Mouse (Mus musculus) forebrain, embryonic 11.5 days (tissue): ENCODE results near the gene Ccdc159. TPM values are rescaled to one million over a fixed set of nuclear protein-coding genes. Genes with fewer than 3 reads are reported as not detected.

Experiments
- ATAC-seq: fragments of 200-750 bp; cut with Nextera tagmentation; replicated peaks from 2 replicates; pipeline ENCODE4 v1.8.0; 2017; ENCODE audit warnings: moderate TSS enrichment; ENCODE audit not compliant: low FRiP score
- DNase-seq: peaks from one replicate; pipeline ENCODE4 v3.0.0-alpha.2; 2017; ENCODE audit warnings: low spot score
- H3K27ac ChIP-seq: fragments of 300-500 bp; sonication (generic); 2 replicates; pipeline ENCODE4 v1.5.1; 2014; ENCODE audit warnings: low read depth, low read length
- H3K27me3 ChIP-seq: fragments of 300-500 bp; sonication (generic); 2 replicates; pipeline ENCODE4 v1.6.1; 2014; ENCODE audit warnings: mild to moderate bottlenecking, low read length, mixed read lengths; ENCODE audit not compliant: control insufficient read depth, insufficient read depth
- H3K36me3 ChIP-seq: fragments of 300-500 bp; sonication (generic); 2 replicates; pipeline ENCODE4 v1.6.1; 2014; ENCODE audit warnings: mild to moderate bottlenecking, low read length, moderate library complexity, mixed read lengths; ENCODE audit not compliant: control insufficient read depth, insufficient read depth
- H3K4me1 ChIP-seq: fragments of 300-500 bp; sonication (generic); replicated peaks from 2 replicates; pipeline ENCODE4 v1.6.1; 2014; ENCODE audit warnings: low read length, mixed read lengths; ENCODE audit not compliant: control insufficient read depth, insufficient read depth
- H3K4me2 ChIP-seq: fragments of 300-500 bp; sonication (generic); 2 replicates; pipeline ENCODE4 v1.6.1; 2014; ENCODE audit warnings: low read depth, mild to moderate bottlenecking, low read length, moderate library complexity, mixed read lengths; ENCODE audit not compliant: severe bottlenecking
- H3K4me3 ChIP-seq: fragments of 300-500 bp; sonication (generic); 2 replicates; pipeline ENCODE4 v1.5.1; 2014; ENCODE audit warnings: low read depth, low read length
- H3K9ac ChIP-seq: fragments of 300-500 bp; sonication (generic); 2 replicates; pipeline ENCODE4 v1.6.1; 2014; ENCODE audit warnings: low read length
- H3K9me3 ChIP-seq: fragments of 300-500 bp; sonication (generic); 2 replicates; pipeline ENCODE4 v1.6.1; 2016; ENCODE audit warnings: low read length, mixed read lengths; ENCODE audit not compliant: control insufficient read depth
- WGBS: fragments of 180-500 bp; shearing (Covaris S2); extraction: QIAGEN DNeasy Blood & Tissue Kit; methylation state at CpG from one replicate; pipeline ENCODE4 v1.1.7; 2014; 5-methylcytosine and 5-hydroxymethylcytosine counted together
- polyA plus RNA-seq: library from polyadenylated mRNA; unstranded; fragments of >200 nt; fragmentation: Nextera tagmentation; extraction: Ambion mirVana; gene quantifications from 2 replicates; pipeline ENCODE4 v1.2.1, GENCODE M21; 2014

Ccdc159 gene
- polyA plus RNA-seq: 4.4 and 4.5 TPM in 2 replicates

DNA sequence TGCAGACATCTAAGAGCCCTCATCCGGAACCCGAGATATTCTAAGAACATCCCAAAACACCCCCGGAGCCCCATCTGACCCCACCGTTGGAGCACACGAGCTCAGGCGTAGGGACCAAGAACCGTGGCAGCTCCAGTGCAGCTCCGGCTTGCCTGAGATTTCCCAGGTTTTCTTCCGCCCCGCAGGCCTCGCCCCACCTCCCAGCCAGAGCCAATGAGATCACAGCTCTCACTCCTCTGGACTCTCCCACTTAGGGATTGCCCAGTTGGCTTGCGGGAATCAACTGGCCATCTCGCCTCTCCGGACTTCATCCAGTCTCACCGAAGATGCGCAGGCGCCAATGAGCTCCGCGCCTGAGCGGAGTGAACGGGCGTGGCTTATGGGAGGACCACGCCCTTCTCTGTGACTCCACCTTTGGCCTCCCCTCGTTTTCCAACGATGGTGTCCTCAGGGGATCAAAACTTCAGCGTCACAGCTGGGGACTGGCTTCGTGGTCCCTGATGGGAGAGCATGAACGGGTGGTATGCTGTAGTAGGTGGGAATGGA, at the start of gene Ccdc159, which contains the start of gene Tmem205:
Gene Ccdc159, plus strand, starts transcription at position 264 of the 546 bp plus-strand sequence.
Gene Tmem205, minus strand, starts transcription at position 349 of the 546 bp plus-strand sequence.
- Histone ChIP-seq H3K9me3 (no peaks in the 10 kb centered on the region), H3K4me2 (peak within 1 kb of the TSS; percentile 50), H3K9ac (peak within 1 kb of the TSS; percentile 70), H3K4me1 (peaks cover 6% of the 10 kb centered on the region; the same call in 1 of the 2 replicates), H3K27me3 (no peaks in the 10 kb centered on the region), H3K27ac (peak within 1 kb of the TSS; percentile 53; the same call in 1 of the 2 replicates), H3K36me3 (no peaks in the 10 kb centered on the region), H3K4me3 (peak within 1 kb of the TSS; percentile 49)
- ATAC-seq (peak; percentile 98), DNase-seq (peak; percentile 94)
- WGBS: under 1% methylated on average over 28 of the region's 28 CpGs

DNA sequence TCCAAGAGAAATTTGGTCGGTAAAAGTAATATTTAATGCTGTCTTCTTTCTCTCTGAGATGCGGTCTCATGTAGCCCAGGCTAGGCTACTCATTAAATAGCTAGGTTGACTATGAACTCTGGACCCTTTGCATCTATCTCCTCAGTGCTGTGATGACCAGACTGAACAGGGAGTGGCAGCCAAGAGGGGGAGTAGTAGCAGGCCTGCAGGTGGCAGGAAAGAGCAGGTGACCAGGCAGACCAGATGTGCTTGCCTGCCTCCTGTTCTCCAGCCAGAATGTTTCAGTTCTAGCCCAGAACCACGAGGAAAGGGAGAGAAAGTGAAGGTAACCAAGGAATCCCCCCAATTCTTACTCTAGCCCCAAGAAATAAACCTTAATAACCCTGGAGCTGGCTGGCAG, 38.0 kb upstream of the Ccdc159 start:
- H3K36me3 ChIP-seq: no peaks in the 10 kb centered on the region
- no peaks in the 10 kb centered on the region for H3K27me3 ChIP-seq
- no peak overlapping the region for H3K4me3 ChIP-seq
- H3K4me1 ChIP-seq: no peaks in the 10 kb centered on the region
- no peak for DNase-seq
- no peak overlapping the region for H3K4me2 ChIP-seq
- WGBS: 68% methylated on average over 3 of the region's 3 CpGs
- no peak for ATAC-seq
- no peak overlapping the region for H3K9ac ChIP-seq
- H3K9me3 ChIP-seq: no peaks in the 10 kb centered on the region
- no peak overlapping the region for H3K27ac ChIP-seq

DNA sequence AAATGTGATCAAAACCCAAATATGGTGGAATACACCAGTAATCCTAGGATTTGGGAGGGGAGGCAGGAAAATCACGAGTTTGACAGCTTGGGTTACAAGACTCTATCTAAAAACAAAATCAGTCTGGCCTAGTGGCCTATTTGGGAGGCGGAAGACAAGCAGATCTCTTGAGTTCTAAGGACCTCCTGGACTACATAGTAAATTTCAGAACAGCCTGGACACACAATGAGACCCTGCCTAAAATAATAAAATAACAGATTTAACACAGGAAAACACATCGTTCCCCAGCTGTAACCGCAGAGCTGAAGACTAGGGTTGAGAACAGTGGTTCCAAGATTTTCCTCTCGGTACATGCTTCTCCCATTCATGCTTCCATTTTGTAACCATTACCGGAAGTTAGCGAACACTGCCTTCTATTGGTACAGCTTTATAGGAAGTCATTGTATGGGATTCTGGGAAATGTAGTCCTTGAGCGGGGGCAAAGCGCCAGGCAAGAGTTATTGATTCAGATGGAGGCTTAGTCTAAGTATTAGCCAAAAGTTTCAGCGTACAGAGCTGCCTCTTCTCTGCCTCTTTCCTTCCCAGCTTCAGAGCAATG, 25.9 kb upstream of the Ccdc159 start:
- no peaks in the 10 kb centered on the region for H3K9me3 ChIP-seq
- DNase-seq: no peak
- 20% methylated on average over 10 of the region's 10 CpGs for WGBS
- H3K27ac ChIP-seq: no peak overlapping the region
- H3K36me3 ChIP-seq: no peaks in the 10 kb centered on the region
- peak overlapping the region; percentile 32; the same call in 1 of the 2 replicates for H3K9ac ChIP-seq
- H3K4me1 ChIP-seq: no peaks in the 10 kb centered on the region
- H3K4me3 ChIP-seq: peak overlapping the region; percentile 36
- no peaks in the 10 kb centered on the region for H3K27me3 ChIP-seq
- peak; percentile 84 for ATAC-seq
- H3K4me2 ChIP-seq: peak overlapping the region; percentile 53

DNA sequence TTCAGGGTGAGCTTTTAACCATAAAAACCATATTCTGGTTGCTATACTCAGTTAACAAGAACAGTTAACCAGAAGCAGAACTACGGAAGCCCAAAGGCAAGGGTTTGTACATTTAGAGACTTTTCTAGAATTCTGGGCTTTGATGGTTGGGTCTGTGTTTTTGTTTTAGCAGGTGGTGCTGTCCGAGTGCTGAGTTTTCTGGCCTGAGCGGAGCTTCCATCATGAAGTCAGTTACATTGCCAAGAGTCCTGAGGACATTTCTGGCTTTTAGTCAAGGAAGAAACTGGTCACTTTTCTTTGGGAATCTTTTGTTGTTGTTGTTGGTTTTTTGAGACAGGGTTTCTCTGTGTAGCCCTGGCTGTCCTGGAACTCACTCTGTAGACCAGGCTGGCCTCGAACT, 23.2 kb upstream of the Ccdc159 start:
- Histone ChIP-seq H3K4me1 (no peaks in the 10 kb centered on the region), H3K4me3 (no peak overlapping the region), H3K27ac (no peak overlapping the region), H3K36me3 (no peaks in the 10 kb centered on the region), H3K9ac (no peak overlapping the region), H3K27me3 (no peaks in the 10 kb centered on the region), H3K9me3 (no peaks in the 10 kb centered on the region), H3K4me2 (no peak overlapping the region)
- DNase-seq (no peak), ATAC-seq (no peak)
- WGBS: 87% methylated on average over 4 of the region's 4 CpGs

DNA sequence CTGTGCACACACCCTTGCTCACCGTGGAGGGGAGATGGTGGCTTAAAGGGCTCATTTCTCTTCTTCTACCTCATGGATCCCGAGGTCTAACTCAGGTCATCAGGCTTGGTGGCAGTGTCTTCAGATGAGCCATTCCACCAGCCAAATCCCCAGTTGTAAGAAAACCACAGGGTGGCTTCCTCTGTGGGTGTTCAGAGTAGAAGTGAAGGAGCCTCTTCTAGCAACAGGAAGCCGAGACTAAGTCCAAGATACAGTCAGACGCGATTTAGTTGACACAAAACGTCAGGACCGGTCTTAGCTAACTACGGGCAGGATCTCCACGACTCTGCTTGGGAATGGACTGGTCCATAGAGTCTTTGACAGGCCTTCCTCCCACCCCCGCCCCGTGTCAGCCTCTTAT, 19.1 kb upstream of the Ccdc159 start:
- H3K4me3 ChIP-seq: no peak overlapping the region
- ATAC-seq: no peak
- H3K36me3 ChIP-seq: no peaks in the 10 kb centered on the region
- H3K9ac ChIP-seq: no peak overlapping the region
- H3K27ac ChIP-seq: no peak overlapping the region
- WGBS: 86% methylated on average over 11 of the region's 11 CpGs
- H3K27me3 ChIP-seq: no peaks in the 10 kb centered on the region
- no peak overlapping the region for H3K4me2 ChIP-seq
- H3K4me1 ChIP-seq: no peaks in the 10 kb centered on the region
- no peaks in the 10 kb centered on the region for H3K9me3 ChIP-seq
- no peak for DNase-seq

GRCm38 (mm10) chr9:21909474-21910223, 17.6 kb upstream of the Ccdc159 start:
- H3K36me3 ChIP-seq: no peaks in the 10 kb centered on the region
- no peak for ATAC-seq
- no peaks in the 10 kb centered on the region for H3K27me3 ChIP-seq
- no peaks in the 10 kb centered on the region for H3K4me1 ChIP-seq
- no peaks in the 10 kb centered on the region for H3K9me3 ChIP-seq
- H3K27ac ChIP-seq: no peak overlapping the region
- 82% methylated on average over 10 of the region's 10 CpGs for WGBS
- DNase-seq: no peak
- H3K4me2 ChIP-seq: no peak overlapping the region
- H3K4me3 ChIP-seq: no peak overlapping the region
- no peak overlapping the region for H3K9ac ChIP-seq

- Histone ChIP-seq H3K4me3 (peak overlapping the region; percentile 57; the same call in 1 of the 2 replicates), H3K9ac (peak overlapping the region; percentile 65; the same call in 1 of the 2 replicates), H3K4me1 (0 out of 2 replicates have a peak, but pooled peaks cover 2% of the 10 kb centered on the region), H3K4me2 (peak overlapping the region; percentile 94), H3K36me3 (no peaks in the 10 kb centered on the region), H3K27ac (no peak overlapping the region), H3K9me3 (no peaks in the 10 kb centered on the region), H3K27me3 (peaks cover 8% of the 10 kb centered on the region; the same call in 1 of the 2 replicates)
- no peak for DNase-seq
- no peak for ATAC-seq
- 67% methylated on average over 3 of the region's 3 CpGs for WGBS
Measured at GRCm38 (mm10) chr9:21916851-21917492, 10.3 kb upstream of the Ccdc159 start.

- no peak for DNase-seq
- 2% methylated on average over 35 of the region's 35 CpGs for WGBS
- no peak overlapping the region for H3K27ac ChIP-seq
- no peak for ATAC-seq
- peak overlapping the region; percentile 94 for H3K4me2 ChIP-seq
- 0 out of 2 replicates have a peak, but pooled peaks cover 2% of the 10 kb centered on the region for H3K4me1 ChIP-seq
- peaks cover 8% of the 10 kb centered on the region; the same call in 1 of the 2 replicates for H3K27me3 ChIP-seq
- no peaks in the 10 kb centered on the region for H3K36me3 ChIP-seq
- H3K9ac ChIP-seq: peak overlapping the region; percentile 65
- H3K4me3 ChIP-seq: peak overlapping the region; percentile 57
- no peaks in the 10 kb centered on the region for H3K9me3 ChIP-seq
Measured at GRCm38 (mm10) chr9:21917493-21918034, 9.7 kb upstream of the Ccdc159 start.
